Mouse (Mus musculus) myocyte (in vitro differentiated cells): ENCODE data around the gene Micall2.

ENCODE experiments used
- E2F4 ChIP-seq: IDR thresholded peaks from one replicate; pipeline ENCODE4 v1.6.1; 2011; ENCODE audit warnings: mild to moderate bottlenecking, control low read depth, moderate library complexity; ENCODE audit not compliant: insufficient read depth
- POLR2A ChIP-seq: IDR thresholded peaks from one replicate; pipeline ENCODE4 v1.6.1; 2011; ENCODE audit warnings: low read depth, mild to moderate bottlenecking, control low read depth, moderate library complexity; ENCODE audit not compliant: insufficient read length

GRCm38 (mm10) chr5:139781406-139781805 is 45.3 kb upstream of the Micall2 start:
- no peak for TF ChIP-seq E2F4
- TF ChIP-seq POLR2A: no peak
